Mouse (Mus musculus) macrophage (primary cell): ENCODE data around the gene Tmem109. TPM values are rescaled to one million over a fixed set of nuclear protein-coding genes. Genes with fewer than 3 reads are reported as not detected.
A peak's percentile ranks its signal among the peaks of the same experiment; 100 is the strongest.

Source experiments
- H3K27ac ChIP-seq: fragments of 350-480 bp; formaldehyde crosslinking; 2 replicates; pipeline ENCODE4 v1.9.0; 2021
- H3K36me3 ChIP-seq: fragments of 350-480 bp; formaldehyde crosslinking; 2 replicates; pipeline ENCODE4 v1.9.0; 2021; ENCODE audit errors: inconsistent target
- H3K4me3 ChIP-seq: fragments of 350-480 bp; formaldehyde crosslinking; 2 replicates; pipeline ENCODE4 v1.9.0; 2021; ENCODE audit errors: inconsistent target
- H3K79me2 ChIP-seq: fragments of 350-480 bp; formaldehyde crosslinking; 2 replicates; pipeline ENCODE4 v1.9.0; 2021; ENCODE audit errors: inconsistent target
- WGBS: methylation state at CpG from one replicate; pipeline ENCODE4 v1.1.7; 2026; ENCODE audit warnings: inconsistent platforms; ENCODE audit not compliant: missing documents; 5-methylcytosine and 5-hydroxymethylcytosine counted together
- polyA plus RNA-seq: library from polyadenylated mRNA; stranded (reverse); fragments of 250-400 nt; gene quantifications from 3 replicates; pipeline ENCODE4 v1.2.4, GENCODE M21; 2018; ENCODE audit warnings: inconsistent platforms

The Tmem109 gene
- polyA plus RNA-seq, 1 experiment from 2014 or later: 30.6 TPM

GRCm38 (mm10) chr19:10841721-10842626 is 39.8 kb downstream of the Tmem109 start:
- Histone ChIP-seq H3K4me3 (peak overlapping the region; percentile 61), H3K36me3 (peaks cover 16% of the 10 kb centered on the region), H3K27ac (peak overlapping the region; percentile 100), H3K79me2 (peaks cover 46% of the 10 kb centered on the region)
- 1% methylated on average over 16 of the region's 16 CpGs for WGBS

GRCm38 (mm10) chr19:10839010-10839892 is 42.5 kb downstream of the Tmem109 start, which contains the start of gene Slc15a3:
TSS of gene Slc15a3 (plus strand) at chr19:10839727.
- Histone ChIP-seq H3K27ac (no peak within 1 kb of the TSS), H3K36me3 (no peaks in the 10 kb centered on the region), H3K4me3 (no peak within 1 kb of the TSS), H3K79me2 (peaks cover 19% of the 10 kb centered on the region)
- WGBS: 88% methylated on average over 15 of the region's 15 CpGs

GRCm38 (mm10) chr19:10835671-10836070 is 46.1 kb downstream of the Tmem109 start:
- H3K4me3 ChIP-seq: no peak overlapping the region
- no peak overlapping the region for H3K27ac ChIP-seq
- WGBS: 100% methylated on average over 3 of the region's 3 CpGs
- no peaks in the 10 kb centered on the region for H3K79me2 ChIP-seq
- H3K36me3 ChIP-seq: no peaks in the 10 kb centered on the region

- Histone ChIP-seq H3K79me2 (no peaks in the 10 kb centered on the region), H3K36me3 (no peaks in the 10 kb centered on the region), H3K4me3 (no peak overlapping the region), H3K27ac (peak overlapping the region; percentile 29)
- WGBS: 74% methylated on average over 2 of the region's 3 CpGs
These were observed 48.2 kb downstream of the Tmem109 start for GRCm38 (mm10) chr19:10833611-10834010.

GRCm38 (mm10) chr19:10832030-10832429 is 49.8 kb downstream of the Tmem109 start:
- no peak overlapping the region for H3K4me3 ChIP-seq
- WGBS: 69% methylated on average over 3 of the region's 3 CpGs
- peak overlapping the region; percentile 25 for H3K27ac ChIP-seq
- H3K36me3 ChIP-seq: no peaks in the 10 kb centered on the region
- H3K79me2 ChIP-seq: no peaks in the 10 kb centered on the region

- no peak overlapping the region for H3K4me3 ChIP-seq
- WGBS: 12% methylated on average over 4 of the region's 5 CpGs
- H3K36me3 ChIP-seq: no peaks in the 10 kb centered on the region
- H3K27ac ChIP-seq: peak overlapping the region; percentile 25
- no peaks in the 10 kb centered on the region for H3K79me2 ChIP-seq
These were observed 50.4 kb downstream of the Tmem109 start for GRCm38 (mm10) chr19:10831424-10831823.

GRCm38 (mm10) chr19:10829436-10830175 is 52.2 kb downstream of the Tmem109 start, which contains the start of gene Cd6:
TSS of gene Cd6 (minus strand) at chr19:10830058.
- H3K4me3 ChIP-seq: no peak within 1 kb of the TSS
- H3K36me3 ChIP-seq: no peaks in the 10 kb centered on the region
- H3K79me2 ChIP-seq: no peaks in the 10 kb centered on the region
- no peak within 1 kb of the TSS for H3K27ac ChIP-seq
- 67% methylated on average over 16 of the region's 16 CpGs for WGBS

GRCm38 (mm10) chr19:10828321-10828720 is 53.5 kb downstream of the Tmem109 start:
- H3K4me3 ChIP-seq: no peak overlapping the region
- H3K79me2 ChIP-seq: no peaks in the 10 kb centered on the region
- no peaks in the 10 kb centered on the region for H3K36me3 ChIP-seq
- no peak overlapping the region for H3K27ac ChIP-seq
- 95% methylated on average over 5 of the region's 5 CpGs for WGBS

GRCm38 (mm10) chr19:10824061-10824460 is 57.7 kb downstream of the Tmem109 start:
- Histone ChIP-seq H3K27ac (no peak overlapping the region), H3K4me3 (no peak overlapping the region), H3K36me3 (no peaks in the 10 kb centered on the region), H3K79me2 (no peaks in the 10 kb centered on the region)
- 86% methylated on average over 7 of the region's 7 CpGs for WGBS

GRCm38 (mm10) chr19:10822534-10822933 is 59.3 kb downstream of the Tmem109 start:
- H3K4me3 ChIP-seq: no peak overlapping the region
- WGBS: 98% methylated on average over 4 of the region's 4 CpGs
- no peak overlapping the region for H3K27ac ChIP-seq
- no peaks in the 10 kb centered on the region for H3K36me3 ChIP-seq
- H3K79me2 ChIP-seq: no peaks in the 10 kb centered on the region

- Histone ChIP-seq H3K79me2 (no peaks in the 10 kb centered on the region), H3K27ac (no peak overlapping the region), H3K36me3 (no peaks in the 10 kb centered on the region), H3K4me3 (no peak overlapping the region)
- 92% methylated on average over 7 of the region's 7 CpGs for WGBS
These were observed 60.5 kb downstream of the Tmem109 start for GRCm38 (mm10) chr19:10821319-10821718.
